Mouse (Mus musculus) layer of hippocampus, adult 9-11 months (tissue): ENCODE measurements around the gene Glt8d2.
"Not testable (repeated sequence)": the region's sequence is repeated elsewhere in the genome, so short reads cannot be mapped to it uniquely, and the experiment has no call there.

Experiments used
- DNase-seq: peaks from one replicate; pipeline ENCODE4 v3.0.0; 2022

Gene Glt8d2

DNA sequence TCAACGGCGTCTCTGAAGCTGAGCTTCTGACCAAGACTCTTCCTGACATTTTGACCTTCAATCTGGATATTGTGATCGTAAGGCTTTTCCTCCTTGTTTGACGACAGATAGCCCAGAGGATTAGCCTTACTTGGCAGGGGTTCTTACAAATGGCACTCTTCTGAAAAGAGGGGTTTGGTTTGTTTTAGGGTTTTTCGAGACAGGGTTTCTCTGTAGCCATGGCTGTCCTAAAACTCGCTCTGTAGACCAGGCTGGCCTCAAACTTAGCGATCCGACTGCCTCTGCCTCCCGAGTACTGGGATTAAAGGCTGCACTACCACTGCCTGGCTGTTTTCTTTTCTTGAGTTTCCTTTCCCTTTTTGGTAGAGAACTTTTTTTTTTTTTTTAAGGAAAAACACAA is 49.0 kb downstream of the Glt8d2 start:
- no peak for DNase-seq

DNA sequence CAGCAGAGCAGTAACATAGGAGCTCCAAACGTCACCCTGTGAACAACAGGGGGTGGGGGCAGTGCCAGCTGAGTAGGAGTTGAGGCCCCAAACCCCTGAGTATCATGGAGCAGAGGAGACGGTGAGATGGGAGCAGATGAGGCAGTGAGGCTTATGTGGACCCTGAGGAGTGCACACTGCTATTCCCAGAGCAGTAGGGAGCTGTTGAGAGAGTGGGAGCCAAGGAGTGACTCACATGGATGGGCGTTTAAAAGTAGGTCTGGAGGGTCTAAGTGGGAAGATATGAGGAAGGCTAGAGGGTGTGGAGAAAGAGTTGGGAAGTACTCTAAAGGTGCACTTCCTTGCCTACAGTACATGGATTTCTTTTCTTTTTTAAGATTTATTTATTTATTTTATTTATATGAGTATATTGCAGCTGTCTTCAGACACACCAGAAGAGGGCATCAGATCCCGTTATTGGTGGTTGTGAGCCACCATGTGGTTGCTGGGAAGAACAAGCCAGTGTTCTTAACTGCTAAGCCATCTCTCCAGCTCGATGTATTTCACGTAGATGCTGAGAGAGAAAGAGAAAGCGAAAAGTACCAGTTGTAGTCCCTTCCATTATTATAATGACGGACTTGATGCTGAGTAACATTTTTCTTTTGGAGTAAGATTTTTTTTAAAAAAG is 51.3 kb downstream of the Glt8d2 start:
- no peak for DNase-seq

DNA sequence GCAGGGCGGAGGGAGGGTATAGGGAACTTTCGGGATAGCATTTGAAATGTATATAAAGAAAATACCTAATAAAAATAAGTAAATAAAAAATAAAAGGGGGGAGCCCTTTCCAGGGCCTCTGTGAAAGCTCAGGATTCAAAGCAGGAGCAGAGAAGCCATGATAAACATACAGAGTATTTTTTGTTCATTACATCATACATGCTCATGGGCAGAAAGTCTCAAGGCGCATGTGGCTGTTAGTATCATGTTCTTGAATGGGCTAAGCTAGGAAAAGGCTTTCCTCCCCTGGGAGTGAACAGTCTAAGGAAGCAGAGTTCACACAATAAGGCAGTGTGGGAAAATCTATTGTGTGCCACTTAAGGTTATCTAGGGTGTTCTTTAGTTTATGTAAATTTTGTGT is 54.1 kb downstream of the Glt8d2 start:
- no peak for DNase-seq

DNA sequence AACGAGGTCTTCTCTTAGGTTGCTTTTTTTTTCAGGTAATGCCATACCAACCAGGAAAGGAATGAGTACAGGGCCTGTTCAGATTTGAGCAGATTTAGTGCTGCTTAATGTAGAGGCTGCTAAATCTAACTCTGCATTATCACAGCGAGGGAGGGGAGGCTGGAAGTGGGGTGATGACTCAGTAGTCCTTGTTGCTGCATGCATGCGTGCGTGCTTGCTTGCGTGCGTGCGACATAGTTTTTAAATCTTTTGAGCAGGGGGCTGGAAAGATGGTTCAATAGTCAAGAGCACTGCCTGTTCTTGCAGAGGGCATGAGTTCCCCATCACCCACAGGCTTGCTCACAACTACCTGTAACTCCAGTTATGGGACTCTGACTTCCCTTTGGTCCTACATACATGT is 56.1 kb downstream of the Glt8d2 start:
- no peak for DNase-seq

DNA sequence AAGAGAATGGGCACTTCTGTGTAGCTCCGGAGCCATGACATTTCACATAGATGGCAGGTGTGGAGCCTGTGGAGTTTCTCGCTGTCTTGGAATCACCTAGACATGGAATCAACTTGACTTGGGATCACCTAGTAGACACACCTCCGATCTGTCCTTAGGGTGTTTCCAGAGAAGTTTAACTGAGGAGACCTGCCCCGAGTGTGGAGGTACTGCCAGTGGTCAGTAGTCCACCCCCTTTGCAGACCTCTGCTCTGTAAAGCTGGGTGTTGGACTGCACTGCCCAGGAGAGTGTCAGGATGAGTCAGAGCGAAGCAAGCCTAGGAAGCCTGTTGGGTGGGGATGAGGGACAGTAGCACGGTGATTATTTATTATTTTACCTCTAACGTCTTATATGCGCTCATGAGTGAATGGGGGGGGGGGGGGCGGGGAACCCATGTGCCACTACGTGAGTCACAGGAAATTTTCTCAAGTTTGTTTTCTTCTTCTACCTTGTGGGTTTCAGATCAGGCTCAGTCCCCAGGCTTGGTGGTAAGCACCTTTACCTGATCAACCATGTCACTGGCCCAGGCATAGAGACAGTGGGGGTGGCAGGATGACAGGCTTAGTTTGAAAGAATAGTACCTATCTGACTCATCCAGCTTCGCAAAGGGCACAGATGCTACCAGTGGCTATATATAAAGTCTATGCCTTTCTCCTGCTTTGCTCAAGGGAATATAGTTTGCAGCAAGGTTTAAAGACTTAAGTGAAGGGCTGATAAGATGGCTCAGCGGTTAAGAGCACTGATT is 57.8 kb downstream of the Glt8d2 start:
- DNase-seq, result no peak

DNA sequence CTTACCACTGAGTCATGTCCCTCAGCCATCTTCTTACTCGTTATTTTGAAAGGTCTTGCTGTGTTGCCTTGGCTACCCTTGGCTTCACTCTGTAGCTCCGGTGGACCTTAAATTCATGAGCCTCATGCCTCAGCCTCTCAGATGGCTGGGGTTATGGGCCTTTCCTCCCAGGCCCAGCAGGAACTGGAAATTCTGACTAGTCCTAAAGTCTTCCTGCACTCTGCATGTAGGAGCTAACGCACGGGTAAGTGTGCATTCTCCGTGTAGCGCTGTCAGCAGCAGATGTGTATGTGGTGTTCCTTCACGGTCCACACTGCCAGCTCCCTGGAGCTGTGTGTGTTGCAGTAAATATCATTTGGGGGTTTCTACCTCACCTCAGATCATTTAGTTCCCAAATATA is 59.3 kb downstream of the Glt8d2 start:
- no peak for DNase-seq

DNA sequence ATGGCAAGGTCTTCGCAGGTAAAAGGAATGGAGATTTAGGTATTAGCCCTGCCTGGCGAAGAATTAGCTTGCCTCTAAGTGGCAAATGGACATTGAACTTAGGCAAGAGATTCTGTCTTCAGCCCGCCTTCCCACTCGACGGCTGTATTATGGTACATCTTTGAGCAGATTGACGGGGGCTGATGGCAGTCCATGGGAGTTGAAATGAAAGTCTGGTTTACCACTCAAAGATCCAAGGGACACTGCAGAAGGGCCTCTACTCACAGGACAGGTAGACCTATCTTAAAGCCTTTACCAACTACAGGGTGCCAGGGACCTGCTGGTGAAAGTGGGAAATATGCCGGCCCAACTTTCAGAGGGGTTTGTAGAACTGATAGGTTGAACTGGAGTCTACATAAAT is 60.0 kb downstream of the Glt8d2 start:
- no peak for DNase-seq

DNA sequence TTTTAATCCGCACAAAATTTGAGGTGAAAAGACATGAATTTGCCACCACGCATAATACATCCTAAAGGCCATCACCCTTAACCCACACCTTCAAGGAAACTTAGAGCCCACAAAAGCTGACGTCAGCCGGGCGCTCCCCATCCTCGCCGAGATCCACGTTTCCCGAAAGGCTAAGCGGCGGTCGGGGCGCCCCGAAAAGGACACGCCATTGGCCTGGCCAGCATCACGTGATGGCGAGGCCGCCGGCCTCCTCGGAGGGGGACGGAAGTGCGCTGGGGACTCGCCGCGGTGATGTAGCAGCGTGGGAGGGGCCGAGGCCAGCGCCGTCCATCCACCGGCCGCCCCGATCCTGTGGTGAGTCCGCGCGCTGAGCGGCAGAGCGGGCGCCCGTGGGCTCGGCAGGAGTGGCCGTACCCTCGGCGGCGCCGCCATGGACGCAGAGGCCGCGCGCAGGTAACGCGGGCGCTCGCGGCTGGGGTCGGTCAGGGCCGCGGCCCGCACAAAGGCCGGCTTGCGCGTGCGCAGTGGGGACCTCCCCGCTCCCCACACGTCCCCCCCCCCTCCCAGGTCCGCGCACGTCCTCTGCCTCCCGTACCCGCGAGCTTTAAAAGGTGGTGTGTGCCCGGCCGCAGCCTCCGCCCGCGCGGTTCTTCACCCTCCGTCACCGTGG is 60.7 kb downstream of the Glt8d2 start, which contains the start of gene Tdg:
Gene Tdg (plus strand): TSS at position 243 of the 670 bp plus-strand sequence.
- DNase-seq, result peak; percentile 93

DNA sequence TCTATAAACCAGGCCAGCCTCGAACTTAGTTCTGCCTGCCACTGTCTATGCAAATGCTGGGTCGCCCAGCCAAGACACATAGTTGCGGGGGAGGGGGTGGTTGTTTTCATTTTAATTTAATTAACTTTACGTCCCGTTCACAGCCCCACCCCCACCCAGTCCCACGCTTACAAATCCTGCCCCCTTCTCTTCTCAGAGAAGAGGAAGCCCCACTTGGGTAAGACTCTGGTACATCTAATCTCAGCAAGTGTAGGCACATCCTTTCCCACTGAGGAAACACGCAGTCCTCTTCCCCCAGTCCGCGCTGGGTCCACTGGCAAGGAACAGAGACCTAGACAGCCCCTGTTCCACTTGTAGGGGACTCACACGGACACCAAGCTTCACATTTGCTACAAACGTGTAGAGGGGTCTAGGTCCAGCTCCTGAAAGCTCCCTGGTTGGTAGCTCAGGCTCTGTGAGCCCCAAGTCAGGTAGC is 61.3 kb downstream of the Glt8d2 start:
- peak; percentile 28 for DNase-seq

DNA sequence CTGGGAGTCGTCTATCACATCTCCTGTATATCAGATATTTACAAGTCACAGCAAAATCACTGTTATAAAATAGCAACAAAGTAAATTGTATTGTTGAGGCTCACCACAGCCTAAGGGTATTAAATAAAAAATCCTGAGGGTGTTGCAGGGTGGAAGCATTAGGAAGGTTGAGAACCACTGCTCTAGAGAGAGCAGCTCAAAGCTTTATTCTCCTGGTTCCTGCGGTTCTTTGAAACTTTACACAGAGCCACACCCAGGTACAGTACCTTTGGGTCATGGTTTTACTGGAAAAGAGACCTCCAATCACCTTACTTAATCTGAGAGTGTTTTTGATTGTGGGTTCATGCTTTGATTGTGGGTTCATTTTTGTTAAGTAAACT is 66.9 kb downstream of the Glt8d2 start:
- DNase-seq, result not testable (repeated sequence)

DNA sequence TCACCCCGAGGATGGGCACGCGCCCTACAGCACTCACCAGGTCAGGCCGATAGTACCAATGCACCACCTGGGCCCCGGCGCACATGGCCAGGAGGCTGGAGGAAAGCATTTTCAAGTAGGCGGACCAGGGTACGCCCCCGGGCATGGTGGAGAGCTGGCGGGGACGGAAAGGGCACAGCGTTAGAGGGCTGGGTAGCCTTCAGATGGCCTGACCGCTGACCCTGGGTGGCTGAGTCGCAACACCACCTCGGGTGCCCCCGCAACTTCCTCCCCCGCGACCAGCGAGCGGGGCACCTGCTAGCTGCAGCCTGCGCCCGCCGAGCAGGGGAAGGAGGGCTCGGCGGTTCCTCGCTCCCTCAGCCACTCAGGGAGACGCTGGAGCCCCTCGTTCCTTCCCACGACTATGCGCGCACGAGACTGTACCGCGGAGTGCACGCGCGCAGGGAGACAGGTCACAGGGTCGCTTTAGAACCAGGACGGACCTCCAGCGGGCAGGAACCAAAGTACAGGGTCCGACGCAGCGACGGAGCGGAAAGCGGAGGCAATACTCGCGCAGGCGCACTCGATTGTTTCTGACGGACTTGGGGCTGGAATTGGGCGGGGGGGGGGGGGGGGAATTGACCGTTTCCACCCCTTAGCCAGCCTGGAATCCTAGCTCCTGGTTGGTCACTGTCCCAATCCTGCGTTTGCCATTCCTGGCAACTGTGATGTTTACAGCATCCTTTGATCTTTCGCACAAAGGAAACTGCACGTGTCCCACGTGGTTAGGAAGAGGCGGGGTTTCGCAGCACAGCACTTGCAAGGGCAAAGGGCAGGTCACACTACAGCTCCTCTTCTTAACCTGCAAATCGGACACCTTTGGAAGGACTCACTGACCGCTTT is 67.5 kb downstream of the Glt8d2 start, which contains the start of gene 1190007I07Rik:
Gene 1190007I07Rik (minus strand): TSS at position 558 of the 882 bp plus-strand sequence.
- peak; percentile 82 for DNase-seq

DNA sequence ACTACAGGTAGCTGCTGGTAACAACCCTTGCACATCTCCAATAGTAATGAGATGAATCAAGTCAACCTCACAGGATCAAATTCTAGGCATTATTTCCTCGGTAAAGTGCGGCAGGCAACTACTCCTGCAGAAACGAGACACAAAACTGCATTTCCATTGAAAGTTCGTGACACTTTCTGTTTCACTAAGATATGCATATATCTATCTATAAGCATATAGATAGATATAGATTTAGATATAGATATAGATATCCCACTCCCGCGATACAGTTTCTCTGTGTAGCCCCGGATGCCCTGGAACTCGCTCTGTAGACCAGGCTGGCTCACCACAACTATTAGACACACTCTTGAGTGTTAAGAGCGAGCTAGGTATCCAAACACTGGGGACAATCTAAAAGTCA is 68.2 kb downstream of the Glt8d2 start:
- DNase-seq, result no peak
